Mouse (Mus musculus): ENCODE data around the gene Sox1. TPM values are rescaled to one million over a fixed set of nuclear protein-coding genes. Genes with fewer than 3 reads are reported as not detected.
A peak's percentile ranks its signal among the peaks of the same experiment; 100 is the strongest.

The Sox1 gene
- polyA plus RNA-seq, 1 experiment = not detected

GRCm38 (mm10) chr8:12394385-12395000 lies 602 bp upstream of the Sox1 start:
- 12% methylated on average over 22 of the region's 22 CpGs for WGBS
- H3K4me1 ChIP-seq (ENCODE audit: control insufficient read depth, insufficient read depth, low read length) = peaks cover 16% of the 10 kb centered on the region
- no peak for TF ChIP-seq POLR2A (IDR thresholded peaks at IDR 0.05; ENCODE audit: insufficient read depth, low read depth, low read length)
- TF ChIP-seq CTCF (IDR thresholded peaks at IDR 0.05; ENCODE audit: insufficient read depth, low read depth, low read length) = no peak
- H3K27ac ChIP-seq (ENCODE audit: insufficient read depth, low read depth, low read length) = peak overlapping the region; percentile 92
- H3K4me3 ChIP-seq (ENCODE audit: insufficient read depth, low read depth, low read length) = peak overlapping the region; percentile 49

DNA sequence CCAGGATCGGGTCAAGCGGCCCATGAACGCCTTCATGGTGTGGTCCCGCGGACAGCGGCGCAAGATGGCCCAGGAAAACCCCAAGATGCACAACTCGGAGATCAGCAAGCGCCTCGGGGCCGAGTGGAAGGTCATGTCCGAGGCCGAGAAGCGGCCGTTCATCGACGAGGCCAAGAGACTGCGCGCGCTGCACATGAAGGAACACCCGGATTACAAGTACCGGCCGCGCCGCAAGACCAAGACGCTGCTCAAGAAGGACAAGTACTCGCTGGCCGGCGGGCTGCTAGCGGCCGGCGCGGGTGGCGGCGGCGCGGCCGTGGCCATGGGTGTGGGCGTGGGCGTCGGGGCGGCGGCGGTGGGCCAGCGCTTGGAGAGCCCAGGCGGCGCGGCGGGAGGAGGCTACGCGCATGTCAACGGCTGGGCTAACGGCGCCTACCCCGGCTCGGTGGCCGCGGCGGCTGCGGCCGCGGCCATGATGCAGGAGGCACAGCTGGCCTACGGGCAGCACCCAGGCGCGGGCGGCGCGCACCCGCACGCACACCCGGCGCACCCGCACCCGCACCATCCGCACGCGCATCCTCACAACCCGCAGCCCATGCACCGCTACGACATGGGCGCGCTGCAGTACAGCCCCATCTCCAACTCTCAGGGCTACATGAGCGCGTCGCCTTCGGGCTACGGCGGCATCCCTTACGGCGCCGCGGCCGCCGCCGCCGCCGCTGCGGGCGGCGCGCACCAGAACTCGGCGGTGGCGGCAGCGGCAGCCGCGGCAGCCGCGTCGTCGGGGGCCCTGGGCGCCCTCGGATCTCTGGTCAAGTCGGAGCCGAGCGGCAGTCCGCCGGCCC lies 1.6 kb downstream of the Sox1 start:
- peaks cover 16% of the 10 kb centered on the region for H3K4me1 ChIP-seq (ENCODE audit: control insufficient read depth, insufficient read depth, low read length)
- H3K4me3 ChIP-seq (ENCODE audit: insufficient read depth, low read depth, low read length) = peak overlapping the region; percentile 82
- WGBS = 1% methylated on average over 118 of the region's 118 CpGs
- H3K27ac ChIP-seq (ENCODE audit: insufficient read depth, low read depth, low read length) = peak overlapping the region; percentile 94
- TF ChIP-seq POLR2A (IDR thresholded peaks at IDR 0.05; ENCODE audit: insufficient read depth, low read depth, low read length) (no peak), CTCF (IDR thresholded peaks at IDR 0.05; ENCODE audit: insufficient read depth, low read depth, low read length) (no peak)

DNA sequence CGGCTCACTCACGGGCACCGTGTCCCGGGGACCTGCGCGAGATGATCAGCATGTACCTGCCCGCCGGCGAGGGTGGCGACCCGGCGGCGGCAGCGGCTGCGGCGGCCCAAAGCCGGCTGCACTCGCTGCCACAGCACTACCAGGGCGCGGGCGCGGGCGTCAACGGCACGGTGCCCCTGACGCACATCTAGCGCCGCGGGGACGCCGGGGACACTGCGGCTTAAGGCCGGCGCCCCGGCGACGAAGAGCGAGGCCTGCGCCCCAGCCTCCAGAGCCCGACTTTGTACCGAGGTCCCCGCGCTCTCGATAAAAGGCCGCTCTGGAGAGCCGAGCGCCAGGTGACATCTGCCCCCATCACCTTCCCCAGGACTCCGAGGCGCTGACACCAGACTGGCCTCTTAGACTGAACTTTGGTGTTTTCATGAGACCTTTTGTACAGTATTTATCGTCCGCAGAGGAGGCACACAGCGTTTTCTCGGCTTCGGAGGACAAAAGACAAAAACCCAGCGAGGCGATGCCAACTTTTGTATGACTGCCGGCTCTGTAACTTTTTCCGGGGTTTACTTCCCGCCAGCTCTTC lies 2.3 kb downstream of the Sox1 start:
- Histone ChIP-seq H3K4me3 (ENCODE audit: insufficient read depth, low read depth, low read length) (peak overlapping the region; percentile 82), H3K4me1 (ENCODE audit: control insufficient read depth, insufficient read depth, low read length) (peaks cover 15% of the 10 kb centered on the region), H3K27ac (ENCODE audit: insufficient read depth, low read depth, low read length) (peak overlapping the region; percentile 94)
- TF ChIP-seq POLR2A (IDR thresholded peaks at IDR 0.05; ENCODE audit: insufficient read depth, low read depth, low read length) (no peak; the same call in none of the 2 replicates), CTCF (IDR thresholded peaks at IDR 0.05; ENCODE audit: insufficient read depth, low read depth, low read length) (no peak)
- 1% methylated on average over 59 of the region's 59 CpGs for WGBS

DNA sequence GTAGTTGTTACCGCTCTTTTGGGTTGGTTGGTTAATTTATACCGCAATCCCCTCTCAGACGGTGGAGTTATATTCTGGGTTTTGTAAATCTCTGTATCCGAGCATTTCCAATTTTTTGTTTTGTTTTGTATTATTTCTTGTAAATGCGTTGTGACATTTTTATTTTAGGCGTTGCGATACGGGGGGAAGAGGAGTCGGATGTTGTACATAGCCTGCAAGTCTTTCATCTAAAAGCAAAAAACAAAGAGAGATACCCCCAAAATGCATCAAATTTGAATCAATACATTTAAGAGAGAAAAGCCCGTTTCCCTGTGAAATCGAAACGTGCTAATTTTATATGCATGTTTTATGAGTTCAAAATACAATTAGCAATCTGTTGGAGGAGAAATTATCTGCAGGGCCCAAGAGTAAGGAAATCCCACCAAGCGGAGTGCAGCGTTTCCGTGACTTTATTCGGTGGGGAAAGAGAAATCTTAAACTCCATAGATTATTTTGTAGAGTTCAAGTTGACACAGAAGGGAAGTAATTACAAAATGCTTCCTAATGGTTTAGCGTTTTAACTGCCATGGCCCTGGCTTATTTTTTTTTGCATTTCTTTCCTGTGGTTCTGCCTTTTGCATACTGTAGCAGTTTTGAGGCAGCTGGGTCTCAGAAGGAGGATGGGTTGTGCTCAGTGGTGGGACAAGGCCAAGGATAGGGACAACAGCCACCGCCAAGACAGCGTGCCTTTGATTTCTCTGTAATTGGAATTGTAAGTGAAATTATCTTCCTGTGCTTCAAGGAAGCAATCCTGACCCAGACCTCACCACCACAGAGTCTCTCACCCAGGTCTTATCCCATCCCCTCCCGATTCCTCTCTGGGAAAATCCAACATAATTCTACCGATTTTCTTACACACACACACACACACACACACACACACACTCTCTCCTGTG lies 3.2 kb downstream of the Sox1 start:
- WGBS = 19% methylated on average over 21 of the region's 21 CpGs
- H3K4me1 ChIP-seq (ENCODE audit: control insufficient read depth, insufficient read depth, low read length) = peaks cover 13% of the 10 kb centered on the region
- peak overlapping the region; percentile 94 for H3K27ac ChIP-seq (ENCODE audit: insufficient read depth, low read depth, low read length)
- TF ChIP-seq CTCF (IDR thresholded peaks at IDR 0.05; ENCODE audit: insufficient read depth, low read depth, low read length) (no peak), POLR2A (IDR thresholded peaks at IDR 0.05; ENCODE audit: insufficient read depth, low read depth, low read length) (no peak)
- H3K4me3 ChIP-seq (ENCODE audit: insufficient read depth, low read depth, low read length) = peak overlapping the region; percentile 82

DNA sequence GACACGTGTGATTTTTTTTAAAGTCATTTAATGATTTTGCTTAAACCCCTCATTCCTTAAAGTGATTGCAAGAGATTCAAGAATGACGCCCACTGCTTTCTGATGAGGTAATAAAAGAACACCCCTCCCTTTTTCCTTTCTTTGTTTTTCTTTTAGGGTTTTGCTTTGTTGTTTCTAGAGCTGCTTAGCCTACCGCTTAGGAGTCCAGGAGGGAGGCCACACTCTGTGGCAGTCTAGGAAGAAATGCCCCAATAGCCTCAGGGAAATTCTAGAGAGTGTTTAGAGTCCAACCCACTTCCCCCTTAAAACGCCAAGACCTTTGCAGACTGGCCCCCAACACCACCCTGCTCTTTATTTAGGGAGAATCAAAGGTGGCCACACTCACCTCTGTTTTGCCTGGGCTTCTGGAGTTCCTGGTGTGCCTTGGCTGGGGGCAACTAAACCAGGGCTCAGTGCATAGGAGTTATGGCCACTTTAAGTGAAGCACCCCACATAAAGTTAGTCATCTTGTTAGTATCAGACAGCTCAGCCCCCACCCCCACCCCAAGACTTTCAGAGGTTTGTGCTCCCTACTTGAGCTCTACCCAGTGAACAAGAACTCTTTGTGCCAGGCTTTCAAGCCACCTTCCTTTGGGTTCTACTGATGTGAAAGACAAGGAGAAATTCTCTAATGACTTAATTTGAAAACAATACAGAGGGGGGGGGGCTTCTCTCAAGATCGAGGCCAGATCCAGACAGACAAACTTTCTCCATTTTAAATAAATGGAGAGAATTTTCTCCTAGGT lies 4.5 kb downstream of the Sox1 start:
- Histone ChIP-seq H3K4me1 (ENCODE audit: control insufficient read depth, insufficient read depth, low read length) (peaks cover 13% of the 10 kb centered on the region), H3K4me3 (ENCODE audit: insufficient read depth, low read depth, low read length) (peak overlapping the region; percentile 35), H3K27ac (ENCODE audit: insufficient read depth, low read depth, low read length) (peak overlapping the region; percentile 50)
- no peak for TF ChIP-seq CTCF (IDR thresholded peaks at IDR 0.05; ENCODE audit: insufficient read depth, low read depth, low read length)
- TF ChIP-seq POLR2A (IDR thresholded peaks at IDR 0.05; ENCODE audit: insufficient read depth, low read depth, low read length) = no peak
- WGBS = 34% methylated on average over 5 of the region's 5 CpGs

DNA sequence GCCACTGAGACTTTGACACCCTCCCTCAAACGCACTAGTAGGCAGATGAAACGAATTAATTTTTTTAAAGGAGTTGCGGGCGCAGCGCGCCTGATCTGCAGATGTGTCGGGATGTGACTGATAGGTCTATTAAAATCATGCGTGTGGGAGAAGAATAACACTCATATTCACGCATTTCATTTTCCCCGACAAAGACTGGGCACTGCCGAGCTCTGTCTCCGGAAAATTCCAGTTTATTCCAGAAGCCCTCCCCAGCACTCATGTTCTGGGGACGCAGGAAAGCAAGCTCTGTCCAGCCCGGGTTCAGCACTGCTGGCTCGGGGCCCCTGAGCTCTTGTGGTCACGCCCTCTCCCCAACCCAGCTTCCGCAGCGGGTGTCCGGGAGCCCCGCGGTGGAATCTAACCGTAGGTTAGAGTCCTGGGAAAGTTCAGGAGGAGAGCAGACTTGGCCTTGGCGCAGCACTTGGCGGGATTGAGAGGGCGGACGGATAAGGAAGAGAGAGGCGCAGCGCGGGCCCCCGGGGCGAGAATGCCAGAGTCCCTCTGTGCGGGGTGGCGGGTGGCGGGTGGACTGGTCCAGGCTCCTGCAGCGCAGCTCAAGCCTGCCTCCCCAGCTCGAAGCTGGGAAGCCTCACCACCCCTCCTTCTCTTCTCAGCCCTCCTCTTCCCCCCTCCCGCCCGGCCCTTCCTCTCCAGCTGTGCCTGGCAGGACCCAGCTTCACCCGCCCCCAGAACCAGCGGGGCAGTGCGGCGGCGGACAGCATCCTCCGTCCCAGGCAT lies 5.7 kb downstream of the Sox1 start:
- WGBS = 10% methylated on average over 43 of the region's 44 CpGs
- Histone ChIP-seq H3K27ac (ENCODE audit: insufficient read depth, low read depth, low read length) (peak overlapping the region; percentile 64), H3K4me1 (ENCODE audit: control insufficient read depth, insufficient read depth, low read length) (peaks cover 13% of the 10 kb centered on the region), H3K4me3 (ENCODE audit: insufficient read depth, low read depth, low read length) (peak overlapping the region; percentile 40)
- no peak for TF ChIP-seq POLR2A (IDR thresholded peaks at IDR 0.05; ENCODE audit: insufficient read depth, low read depth, low read length)

- H3K4me1 ChIP-seq (ENCODE audit: control insufficient read depth, insufficient read depth, low read length) = peaks cover 13% of the 10 kb centered on the region
- H3K4me3 ChIP-seq (ENCODE audit: insufficient read depth, low read depth, low read length) = peak overlapping the region; percentile 40
- TF ChIP-seq POLR2A (IDR thresholded peaks at IDR 0.05; ENCODE audit: insufficient read depth, low read depth, low read length) (no peak), CTCF (IDR thresholded peaks at IDR 0.05; ENCODE audit: insufficient read depth, low read depth, low read length) (no peak)
- peak overlapping the region; percentile 56; the same call in 1 of the 2 replicates for H3K27ac ChIP-seq (ENCODE audit: insufficient read depth, low read depth, low read length)
- 30% methylated on average over 35 of the region's 35 CpGs for WGBS
These were observed 6.5 kb downstream of the Sox1 start for GRCm38 (mm10) chr8:12401391-12402270.
